Mouse (Mus musculus): Measurements from ENCODE around the gene Fbxw4.

DNA sequence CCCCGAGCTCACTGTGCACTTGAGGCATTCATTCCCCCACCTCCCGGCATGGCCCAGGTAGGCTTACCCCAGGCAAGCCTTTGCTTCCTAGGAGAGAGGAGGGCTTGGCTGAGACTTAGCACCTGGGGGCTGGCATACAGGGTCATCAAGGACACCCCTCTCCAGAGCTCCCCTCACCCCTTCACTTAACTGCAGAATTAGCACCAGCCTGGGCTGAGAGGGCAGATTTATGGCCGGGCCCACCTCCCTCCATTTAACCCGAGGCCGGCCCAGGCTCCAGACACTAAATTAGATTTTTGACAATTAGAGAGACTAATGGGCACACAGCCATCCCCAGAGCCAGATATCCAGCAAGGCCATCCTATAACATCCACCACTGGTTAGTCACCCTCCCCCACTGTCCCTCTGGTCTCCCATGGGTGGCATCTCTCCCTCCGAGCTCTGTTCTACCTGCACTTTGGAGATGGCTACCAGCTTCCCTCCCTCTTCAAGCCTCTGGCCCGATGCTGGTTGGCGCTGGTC, 124.8 kb downstream of the Fbxw4 start:
- no peak for TF ChIP-seq CTCF (IDR thresholded peaks at IDR 0.05)
- no peak for TF ChIP-seq POLR2A (IDR thresholded peaks at IDR 0.05; ENCODE audit: insufficient read depth, low read depth, low read length)
- TF ChIP-seq EP300 (IDR thresholded peaks at IDR 0.05; ENCODE audit: insufficient read depth, low read depth, low read length), result no peak

All from heart, adult 2 months (tissue).